Mouse (Mus musculus): ENCODE measurements around the gene Camk1d. TPM values are rescaled to one million over a fixed set of nuclear protein-coding genes. Genes with fewer than 3 reads are reported as not detected.

Gene Camk1d
- polyA plus RNA-seq, 1 experiment from 2014 or later: 24.7 TPM

- H3K4me2 ChIP-seq (replicated peaks): no peak overlapping the region
- H3K4me3 ChIP-seq (replicated peaks): no peak overlapping the region
- no peaks in the 10 kb centered on the region for H3K4me1 ChIP-seq (replicated peaks)
- H3K27ac ChIP-seq: no peak overlapping the region
- no peaks in the 10 kb centered on the region for H3K9me3 ChIP-seq
- WGBS: 67% methylated on average over 2 of the region's 2 CpGs
- H3K9ac ChIP-seq: no peak overlapping the region
- ATAC-seq: no peak
- no peaks in the 10 kb centered on the region for H3K27me3 ChIP-seq (replicated peaks)
- H3K36me3 ChIP-seq: no peaks in the 10 kb centered on the region
These were observed 180.4 kb downstream of the Camk1d start for GRCm38 (mm10) chr2:5533868-5534267.

GRCm38 (mm10) chr2:5529992-5530391 lies 184.3 kb downstream of the Camk1d start:
- Histone ChIP-seq H3K9me3 (no peaks in the 10 kb centered on the region), H3K4me2 (replicated peaks) (no peak overlapping the region), H3K4me3 (replicated peaks) (no peak overlapping the region), H3K36me3 (no peaks in the 10 kb centered on the region), H3K27ac (no peak overlapping the region), H3K9ac (no peak overlapping the region), H3K27me3 (replicated peaks) (no peaks in the 10 kb centered on the region), H3K4me1 (replicated peaks) (no peaks in the 10 kb centered on the region)
- 75% methylated on average over 2 of the region's 2 CpGs for WGBS
- ATAC-seq: no peak

- ATAC-seq: no peak
- WGBS: 71% methylated on average over 8 of the region's 8 CpGs
These were observed 195.1 kb downstream of the Camk1d start for GRCm38 (mm10) chr2:5519221-5519669.

GRCm38 (mm10) chr2:5515106-5515505 lies 199.2 kb downstream of the Camk1d start:
- no peak overlapping the region for H3K4me3 ChIP-seq (replicated peaks)
- no peaks in the 10 kb centered on the region for H3K36me3 ChIP-seq
- ATAC-seq: no peak
- no peak overlapping the region for H3K27ac ChIP-seq
- WGBS: 87% methylated on average over 2 of the region's 2 CpGs
- H3K4me2 ChIP-seq (replicated peaks): no peak overlapping the region
- H3K4me1 ChIP-seq (replicated peaks): no peaks in the 10 kb centered on the region
- no peaks in the 10 kb centered on the region for H3K27me3 ChIP-seq (replicated peaks)
- H3K9me3 ChIP-seq: no peaks in the 10 kb centered on the region
- no peak overlapping the region for H3K9ac ChIP-seq

More at GRCm38 (mm10) chr2:5519221-5519669, 195.1 kb downstream of the Camk1d start:
- Histone ChIP-seq H3K4me1 (replicated peaks) (no peaks in the 10 kb centered on the region), H3K4me3 (replicated peaks) (no peak overlapping the region), H3K36me3 (no peaks in the 10 kb centered on the region), H3K9ac (no peak overlapping the region), H3K9me3 (no peaks in the 10 kb centered on the region), H3K4me2 (replicated peaks) (no peak overlapping the region), H3K27ac (no peak overlapping the region), H3K27me3 (replicated peaks) (no peaks in the 10 kb centered on the region)

- Histone ChIP-seq H3K27me3 (replicated peaks) (no peaks in the 10 kb centered on the region), H3K36me3 (no peaks in the 10 kb centered on the region), H3K9me3 (no peaks in the 10 kb centered on the region), H3K4me1 (replicated peaks) (no peaks in the 10 kb centered on the region), H3K4me2 (replicated peaks) (no peak overlapping the region), H3K9ac (no peak overlapping the region), H3K27ac (no peak overlapping the region), H3K4me3 (replicated peaks) (no peak overlapping the region)
- 96% methylated on average over 5 of the region's 5 CpGs for WGBS
- ATAC-seq: no peak
These were observed 200.2 kb downstream of the Camk1d start for GRCm38 (mm10) chr2:5514095-5514494.

- H3K27me3 ChIP-seq (replicated peaks): no peaks in the 10 kb centered on the region
- H3K9ac ChIP-seq: no peak overlapping the region
- no peaks in the 10 kb centered on the region for H3K4me1 ChIP-seq (replicated peaks)
- 93% methylated on average over 2 of the region's 2 CpGs for WGBS
- H3K9me3 ChIP-seq: no peaks in the 10 kb centered on the region
- no peaks in the 10 kb centered on the region for H3K36me3 ChIP-seq
- H3K4me2 ChIP-seq (replicated peaks): no peak overlapping the region
- no peak overlapping the region for H3K27ac ChIP-seq
- no peak for ATAC-seq
- no peak overlapping the region for H3K4me3 ChIP-seq (replicated peaks)
These were observed 200.7 kb downstream of the Camk1d start for GRCm38 (mm10) chr2:5513621-5514020.

- no peak for ATAC-seq
- no peak overlapping the region for H3K27ac ChIP-seq
These were observed 204.3 kb downstream of the Camk1d start for GRCm38 (mm10) chr2:5510042-5510441.

GRCm38 (mm10) chr2:5499620-5500019 lies 214.7 kb downstream of the Camk1d start:
- Histone ChIP-seq H3K27me3 (replicated peaks) (no peaks in the 10 kb centered on the region), H3K4me2 (replicated peaks) (no peak overlapping the region), H3K4me3 (replicated peaks) (no peak overlapping the region), H3K9ac (no peak overlapping the region), H3K36me3 (no peaks in the 10 kb centered on the region), H3K27ac (no peak overlapping the region), H3K4me1 (replicated peaks) (no peaks in the 10 kb centered on the region), H3K9me3 (no peaks in the 10 kb centered on the region)
- 81% methylated on average over 4 of the region's 4 CpGs for WGBS
- no peak for ATAC-seq

More at GRCm38 (mm10) chr2:5510042-5510441, 204.3 kb downstream of the Camk1d start:
- H3K27me3 ChIP-seq (replicated peaks): no peaks in the 10 kb centered on the region
- WGBS: 92% methylated on average over 6 of the region's 6 CpGs
- H3K9ac ChIP-seq: no peak overlapping the region
- H3K36me3 ChIP-seq: no peaks in the 10 kb centered on the region
- H3K4me3 ChIP-seq (replicated peaks): no peak overlapping the region
- H3K4me2 ChIP-seq (replicated peaks): no peak overlapping the region
- H3K4me1 ChIP-seq (replicated peaks): no peaks in the 10 kb centered on the region
- H3K9me3 ChIP-seq: no peaks in the 10 kb centered on the region

GRCm38 (mm10) chr2:5489916-5490315 lies 224.4 kb downstream of the Camk1d start:
- no peaks in the 10 kb centered on the region for H3K9me3 ChIP-seq
- 78% methylated on average over 5 of the region's 5 CpGs for WGBS
- H3K4me3 ChIP-seq (replicated peaks): no peak overlapping the region
- no peak overlapping the region for H3K9ac ChIP-seq
- no peak overlapping the region for H3K4me2 ChIP-seq (replicated peaks)
- H3K36me3 ChIP-seq: no peaks in the 10 kb centered on the region
- H3K27ac ChIP-seq: no peak overlapping the region
- H3K4me1 ChIP-seq (replicated peaks): no peaks in the 10 kb centered on the region
- H3K27me3 ChIP-seq (replicated peaks): no peaks in the 10 kb centered on the region
- no peak for ATAC-seq

- H3K27ac ChIP-seq: no peak overlapping the region
- no peak overlapping the region for H3K9ac ChIP-seq
- 75% methylated on average over 3 of the region's 3 CpGs for WGBS
- H3K27me3 ChIP-seq (replicated peaks): no peaks in the 10 kb centered on the region
- no peaks in the 10 kb centered on the region for H3K36me3 ChIP-seq
- H3K4me2 ChIP-seq (replicated peaks): no peak overlapping the region
- no peaks in the 10 kb centered on the region for H3K9me3 ChIP-seq
- no peak overlapping the region for H3K4me3 ChIP-seq (replicated peaks)
- ATAC-seq: no peak
- 0 out of 2 replicates have a peak, but pooled peaks cover 3% of the 10 kb centered on the region for H3K4me1 ChIP-seq (replicated peaks)
These were observed 227.0 kb downstream of the Camk1d start for GRCm38 (mm10) chr2:5487344-5487743.

GRCm38 (mm10) chr2:5486663-5487062 lies 227.7 kb downstream of the Camk1d start:
- Histone ChIP-seq H3K36me3 (no peaks in the 10 kb centered on the region), H3K27me3 (replicated peaks) (no peaks in the 10 kb centered on the region), H3K9me3 (no peaks in the 10 kb centered on the region), H3K4me3 (replicated peaks) (no peak overlapping the region), H3K27ac (no peak overlapping the region), H3K4me2 (replicated peaks) (no peak overlapping the region), H3K9ac (no peak overlapping the region), H3K4me1 (replicated peaks) (0 out of 2 replicates have a peak, but pooled peaks cover 3% of the 10 kb centered on the region)
- WGBS: 87% methylated on average over 7 of the region's 7 CpGs
- no peak for ATAC-seq

- no peaks in the 10 kb centered on the region for H3K9me3 ChIP-seq
- 0 out of 2 replicates have a peak, but pooled peaks cover 3% of the 10 kb centered on the region for H3K4me1 ChIP-seq (replicated peaks)
- ATAC-seq: no peak
- H3K9ac ChIP-seq: no peak overlapping the region
- no peak overlapping the region for H3K27ac ChIP-seq
- H3K36me3 ChIP-seq: no peaks in the 10 kb centered on the region
- H3K27me3 ChIP-seq (replicated peaks): no peaks in the 10 kb centered on the region
- H3K4me3 ChIP-seq (replicated peaks): no peak overlapping the region
- 92% methylated on average over 6 of the region's 6 CpGs for WGBS
- H3K4me2 ChIP-seq (replicated peaks): no peak overlapping the region
These were observed 228.5 kb downstream of the Camk1d start for GRCm38 (mm10) chr2:5485786-5486185.

- 0 out of 2 replicates have a peak, but pooled peaks cover 3% of the 10 kb centered on the region for H3K4me1 ChIP-seq (replicated peaks)
- no peak for ATAC-seq
- H3K9me3 ChIP-seq: no peaks in the 10 kb centered on the region
- no peak overlapping the region for H3K4me2 ChIP-seq (replicated peaks)
- WGBS: 83% methylated on average over 3 of the region's 3 CpGs
- H3K9ac ChIP-seq: no peak overlapping the region
- H3K36me3 ChIP-seq: no peaks in the 10 kb centered on the region
- no peak overlapping the region for H3K4me3 ChIP-seq (replicated peaks)
- no peaks in the 10 kb centered on the region for H3K27me3 ChIP-seq (replicated peaks)
- H3K27ac ChIP-seq: no peak overlapping the region
These were observed 234.4 kb downstream of the Camk1d start for GRCm38 (mm10) chr2:5479886-5480285.
